ENCODE assay signal across 8 mouse cellular contexts in the genomic region with DNA sequence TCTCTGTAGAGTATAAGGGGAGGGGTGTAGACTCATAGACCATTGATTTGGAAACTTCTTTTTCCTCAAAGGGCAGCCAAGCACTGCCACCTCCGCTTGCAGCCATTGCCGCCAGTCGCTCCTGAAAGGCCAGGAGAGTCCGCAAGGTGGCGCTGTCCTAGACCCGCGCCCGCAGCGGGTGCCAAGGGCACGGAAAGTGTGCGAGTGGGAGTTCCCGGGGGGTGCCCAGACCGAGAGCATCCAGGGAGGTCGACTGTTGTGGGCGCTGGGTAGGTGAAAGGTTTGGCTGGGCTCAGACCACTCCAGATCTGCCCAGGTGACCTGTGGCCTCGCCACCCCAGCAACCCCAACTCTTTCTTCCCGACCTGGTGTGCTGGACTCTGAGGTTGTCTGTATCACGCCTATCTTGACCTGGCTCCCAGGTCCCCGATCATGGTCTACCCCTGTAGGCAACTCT. TPM values are rescaled to one million over a fixed set of nuclear protein-coding genes. Genes with fewer than 3 reads are reported as not detected.
DNase-seq lines count a peak whose midpoint lies in the region; ATAC-seq and TF ChIP-seq lines count a peak whose summit lies in the region.

No protein-coding gene starts in this region.

- H3K4me1 ChIP-seq in bone marrow, adult 2 months (ENCODE audit: control insufficient read depth, insufficient read depth, low read length), result peaks cover 2% of the 10 kb centered on the region; the same call in 1 of the 2 replicates
- H3K4me1 ChIP-seq in forebrain, embryonic 15.5 days, result peaks cover 10% of the 10 kb centered on the region
- peaks cover 13% of the 10 kb centered on the region for H3K4me1 ChIP-seq in hindbrain, embryonic 10.5 days (replicated peaks)

- H3K27ac ChIP-seq in bone marrow, adult 2 months (ENCODE audit: control insufficient read depth, insufficient read depth, low read depth, low read length, poor library complexity), result peak overlapping the region; percentile 84
- H3K27ac ChIP-seq in forebrain, embryonic 15.5 days (replicated peaks), result no peak overlapping the region
- H3K27ac ChIP-seq in hindbrain, embryonic 10.5 days, result peak overlapping the region; percentile 73

- peak; percentile 91 for DNase-seq in CD4-positive helper T cell, adult 2 months (ENCODE audit: low read depth, low spot score)
- peak; percentile 79 for DNase-seq in hindbrain, embryonic 10.5 days (ENCODE audit: low spot score)
- DNase-seq in layer of hippocampus, postnatal 10 days (ENCODE audit: low spot score in 2 of 2), result peak; percentile 79 to 86
- peak; percentile 67 for DNase-seq in lung, postnatal 10 days
- peak; percentile 58 for DNase-seq in ovary, postnatal 14 days (ENCODE audit: low spot score)
- peak; percentile 93 to 98 for DNase-seq in thymus, postnatal 10 days (ENCODE audit: low spot score in 2 of 2)

- H3K36me3 ChIP-seq in forebrain, embryonic 15.5 days, result no peaks in the 10 kb centered on the region
- no peaks in the 10 kb centered on the region for H3K36me3 ChIP-seq in hindbrain, embryonic 10.5 days

- no peaks in the 10 kb centered on the region for H3K9me3 ChIP-seq in forebrain, embryonic 15.5 days
- no peaks in the 10 kb centered on the region for H3K9me3 ChIP-seq in hindbrain, embryonic 10.5 days

- peak; percentile 35; the same call in 1 of the 2 replicates for TF ChIP-seq POLR2A in bone marrow, adult 2 months (IDR thresholded peaks at IDR 0.05; ENCODE audit: borderline replicate concordance, control insufficient read depth, low read depth, low read length)

- peak; percentile 69 for TF ChIP-seq CTCF in bone marrow, adult 2 months (IDR thresholded peaks at IDR 0.05; ENCODE audit: control insufficient read depth, insufficient read depth, low read length)

- peak overlapping the region; percentile 88 for H3K4me3 ChIP-seq in bone marrow, adult 2 months (replicated peaks; ENCODE audit: control insufficient read depth, low read depth, low read length)
- H3K4me3 ChIP-seq in forebrain, embryonic 15.5 days, result peak overlapping the region; percentile 56
- peak overlapping the region; percentile 73 for H3K4me3 ChIP-seq in hindbrain, embryonic 10.5 days

- H3K9ac ChIP-seq in forebrain, embryonic 15.5 days (replicated peaks), result peak overlapping the region; percentile 51

- WGBS in bone marrow, adult 2 months, result 2% methylated on average over 19 of the region's 19 CpGs
- 0% methylated on average over 19 of the region's 19 CpGs for WGBS in forebrain, embryonic 15.5 days
- 1% methylated on average over 19 of the region's 19 CpGs for WGBS in hindbrain, embryonic 10.5 days

- peak overlapping the region; percentile 98 for H3K4me2 ChIP-seq in forebrain, embryonic 15.5 days (replicated peaks)

- ATAC-seq in forebrain, embryonic 15.5 days (replicated peaks), result peak; percentile 36

- 0 out of 2 replicates have a peak, but pooled peaks cover 4% of the 10 kb centered on the region for H3K27me3 ChIP-seq in forebrain, embryonic 15.5 days
- H3K27me3 ChIP-seq in hindbrain, embryonic 10.5 days (ENCODE audit: insufficient read depth, poor library complexity, severe bottlenecking), result peaks cover 37% of the 10 kb centered on the region

RNA-seq across cellular contexts. Expression of a gene that starts 0.7 kb away (rescaled TPM):
- 1.8 and 4.7 TPM in 2 replicates for polyA plus RNA-seq in bone marrow, adult 2 months (2011; ENCODE audit: insufficient read depth, insufficient read length, low replicate concordance, missing spikeins)
- 3.8 and 4.3 TPM in 2 replicates for polyA plus RNA-seq in forebrain, embryonic 15.5 days (2015; fragmentation: Nextera tagmentation; extraction: Ambion mirVana)
- polyA plus RNA-seq in hindbrain, embryonic 10.5 days (2016; fragmentation: Nextera tagmentation; extraction: Ambion mirVana), result 0.41 and 1.1 TPM in 2 replicates
- total RNA-seq in layer of hippocampus, postnatal 10 days (2021), result 100 to 1,000 TPM; 238 to 268 TPM
